Mouse (Mus musculus) limb, embryonic 14.5 days (tissue): ENCODE measurements around the gene Ncor1. TPM values are rescaled to one million over a fixed set of nuclear protein-coding genes. Genes with fewer than 3 reads are reported as not detected.
"Not testable (repeated sequence)": the region's sequence is repeated elsewhere in the genome, so short reads cannot be mapped to it uniquely, and the experiment has no call there.

Experiments
- ATAC-seq: fragments of 200-750 bp; cut with Nextera tagmentation; 2 replicates; pipeline ENCODE4 v1.8.0; 2017; ENCODE audit warnings: low read depth, moderate number of reproducible peaks, moderate TSS enrichment; ENCODE audit not compliant: low FRiP score
- DNase-seq: peaks from one replicate; pipeline ENCODE4 v3.0.0-alpha.2; 2015; ENCODE audit warnings: low spot score
- H3K27ac ChIP-seq: fragments of 300-500 bp; sonication (generic); replicated peaks from 2 replicates; pipeline ENCODE4 v1.5.1; 2014; ENCODE audit warnings: low read depth, mild to moderate bottlenecking, low read length, moderate library complexity, mixed read lengths
- H3K27me3 ChIP-seq: fragments of 300-500 bp; sonication (generic); 2 replicates; pipeline ENCODE4 v1.6.1; 2014; ENCODE audit warnings: low read length, mixed read lengths; ENCODE audit not compliant: control insufficient read depth, insufficient read depth
- H3K36me3 ChIP-seq: fragments of 300-500 bp; sonication (generic); 2 replicates; pipeline ENCODE4 v1.6.1; 2014; ENCODE audit warnings: mild to moderate bottlenecking, low read length, moderate library complexity, mixed read lengths; ENCODE audit not compliant: control insufficient read depth, insufficient read depth
- H3K4me1 ChIP-seq: fragments of 300-500 bp; sonication (generic); 2 replicates; pipeline ENCODE4 v1.6.1; 2014; ENCODE audit warnings: antibody characterized with exemption, low read length, mixed read lengths; ENCODE audit not compliant: control insufficient read depth, insufficient read depth
- H3K4me2 ChIP-seq: fragments of 300-500 bp; sonication (generic); replicated peaks from 2 replicates; pipeline ENCODE4 v1.6.1; 2014; ENCODE audit warnings: low read depth, mild to moderate bottlenecking, low read length, moderate library complexity; ENCODE audit not compliant: severe bottlenecking
- H3K4me3 ChIP-seq: fragments of 300-500 bp; sonication (generic); replicated peaks from 2 replicates; pipeline ENCODE4 v1.5.1; 2014; ENCODE audit warnings: low read length
- H3K9ac ChIP-seq: fragments of 300-500 bp; sonication (generic); 2 replicates; pipeline ENCODE4 v1.6.1; 2014; ENCODE audit warnings: mild to moderate bottlenecking, low read depth, low read length, moderate library complexity; ENCODE audit not compliant: severe bottlenecking
- H3K9me3 ChIP-seq: fragments of 300-500 bp; sonication (generic); 2 replicates; pipeline ENCODE4 v1.6.1; 2016; ENCODE audit warnings: low read length; ENCODE audit not compliant: control insufficient read depth
- POLR2A ChIP-seq: fragments of 200-500 bp; IDR thresholded peaks from 2 replicates; pipeline ENCODE4 v1.8.0; 2012; ENCODE audit warnings: inconsistent platforms, mild to moderate bottlenecking, moderate library complexity, borderline replicate concordance; ENCODE audit not compliant: insufficient read depth, insufficient read length; ENCODE audit errors: extremely low read depth
- WGBS: fragments of 180-500 bp; shearing (Covaris S2); extraction: QIAGEN DNeasy Blood & Tissue Kit; methylation state at CpG from one replicate; pipeline ENCODE4 v1.1.7; 2014; 5-methylcytosine and 5-hydroxymethylcytosine counted together
- polyA plus RNA-seq, 2 experiments: library from polyadenylated mRNA; depleted of rRNA in 1 of 2; stranded (reverse) in 1 of 2; unstranded in 1 of 2; fragments of >200 nt; fragmentation: Nextera tagmentation in 1 of 2; extraction: Ambion mirVana in 1 of 2; gene quantifications; 2 replicates each; pipeline versions ENCODE4 v1.2.1 to v1.2.3; 2012 to 2014

Gene Ncor1
- polyA plus RNA-seq, 2 experiments, result 132 to 171 TPM

- H3K27me3 ChIP-seq, result no peaks in the 10 kb centered on the region
These were observed 8.2 kb upstream of the Ncor1 start for GRCm38 (mm10) chr11:62466546-62466945.

GRCm38 (mm10) chr11:62465849-62466248, 7.5 kb upstream of the Ncor1 start:
- Histone ChIP-seq H3K4me1 (no peaks in the 10 kb centered on the region), H3K9ac (no peak overlapping the region), H3K4me2 (no peak overlapping the region), H3K27me3 (no peaks in the 10 kb centered on the region), H3K27ac (no peak overlapping the region), H3K9me3 (no peaks in the 10 kb centered on the region), H3K4me3 (no peak overlapping the region), H3K36me3 (no peaks in the 10 kb centered on the region)
- ATAC-seq (no peak), DNase-seq (no peak)
- TF ChIP-seq POLR2A, result no peak
- WGBS, result 92% methylated on average over 3 of the region's 3 CpGs

More at GRCm38 (mm10) chr11:62466546-62466945, 8.2 kb upstream of the Ncor1 start:
- H3K9ac ChIP-seq, result no peak overlapping the region
- 84% methylated on average over 3 of the region's 3 CpGs for WGBS
- ATAC-seq (no peak), DNase-seq (no peak)
- no peak overlapping the region for H3K4me3 ChIP-seq
- TF ChIP-seq POLR2A, result no peak
- H3K36me3 ChIP-seq, result no peaks in the 10 kb centered on the region
- no peak overlapping the region for H3K4me2 ChIP-seq
- no peaks in the 10 kb centered on the region for H3K4me1 ChIP-seq
- no peaks in the 10 kb centered on the region for H3K9me3 ChIP-seq
- no peak overlapping the region for H3K27ac ChIP-seq

DNA sequence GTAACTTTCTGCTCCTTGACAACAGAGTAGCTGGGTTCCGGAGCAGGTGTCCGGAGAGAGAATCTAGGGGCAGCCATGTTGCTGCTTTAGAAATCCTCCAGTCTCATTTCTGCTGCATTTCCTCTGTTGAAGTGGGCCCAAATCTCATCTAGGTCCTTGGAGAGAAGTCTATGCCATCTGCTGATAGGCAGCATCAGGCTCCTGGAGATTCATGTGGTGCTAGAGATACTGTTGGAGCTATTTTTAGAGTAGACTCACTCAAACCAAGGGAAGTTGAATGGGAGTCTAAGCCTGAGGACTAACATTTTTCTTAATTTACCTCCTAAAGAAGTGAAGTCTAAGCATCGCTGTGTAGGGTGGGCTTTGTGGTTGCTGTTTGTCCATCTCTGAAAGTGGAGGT, 6.4 kb upstream of the Ncor1 start:
- H3K4me3 ChIP-seq, result no peak overlapping the region
- no peak for TF ChIP-seq POLR2A
- H3K4me2 ChIP-seq, result no peak overlapping the region
- 93% methylated on average over 3 of the region's 3 CpGs for WGBS
- no peak overlapping the region for H3K9ac ChIP-seq
- no peaks in the 10 kb centered on the region for H3K27me3 ChIP-seq
- no peaks in the 10 kb centered on the region for H3K9me3 ChIP-seq
- DNase-seq (no peak), ATAC-seq (no peak)
- H3K4me1 ChIP-seq, result 0 out of 2 replicates have a peak, but pooled peaks cover 3% of the 10 kb centered on the region
- no peaks in the 10 kb centered on the region for H3K36me3 ChIP-seq
- H3K27ac ChIP-seq, result no peak overlapping the region

- H3K4me2 ChIP-seq, result no peak overlapping the region
- no peak overlapping the region for H3K4me3 ChIP-seq
- H3K4me1 ChIP-seq, result 0 out of 2 replicates have a peak, but pooled peaks cover 3% of the 10 kb centered on the region
- no peaks in the 10 kb centered on the region for H3K36me3 ChIP-seq
- WGBS, result 80% methylated on average over 2 of the region's 2 CpGs
- H3K9ac ChIP-seq, result no peak overlapping the region
- ATAC-seq (no peak), DNase-seq (no peak)
- no peaks in the 10 kb centered on the region for H3K9me3 ChIP-seq
- H3K27me3 ChIP-seq, result no peaks in the 10 kb centered on the region
- TF ChIP-seq POLR2A, result no peak
- no peak overlapping the region for H3K27ac ChIP-seq
These were observed 5.0 kb upstream of the Ncor1 start for GRCm38 (mm10) chr11:62463225-62463915.

DNA sequence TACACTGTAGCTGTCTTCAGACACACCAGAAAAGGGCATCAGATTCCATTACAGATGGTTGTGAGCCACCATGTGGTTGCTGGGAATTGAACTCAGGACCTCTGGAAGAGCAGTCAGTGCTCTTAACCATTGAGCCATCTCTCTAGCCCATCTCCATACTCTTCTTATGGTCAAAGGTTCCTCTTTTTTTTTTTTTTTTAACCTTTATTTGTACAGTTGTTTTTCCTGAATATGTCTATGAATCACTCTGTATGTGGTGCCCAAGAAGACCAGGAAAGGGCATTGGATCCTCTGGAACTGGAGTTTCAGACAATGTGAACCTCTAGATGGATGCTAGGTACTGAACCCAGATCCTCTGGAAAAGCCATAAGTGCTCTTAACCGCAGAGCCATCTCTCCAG, 4.2 kb upstream of the Ncor1 start:
- not testable (repeated sequence) for H3K4me3 ChIP-seq, DNase-seq, ATAC-seq, H3K27me3 ChIP-seq, H3K27ac ChIP-seq, H3K9me3 ChIP-seq, H3K9ac ChIP-seq, H3K36me3 ChIP-seq, H3K4me2 ChIP-seq, H3K4me1 ChIP-seq
- 92% methylated on average over 1 of the region's 1 CpGs for whole genome bisulfite sequencing
